Mouse (Mus musculus) intestine, embryonic 16.5 days (tissue): Measurements from ENCODE around the gene H2-Q7. TPM values are rescaled to one million over a fixed set of nuclear protein-coding genes. Genes with fewer than 3 reads are reported as not detected.

ENCODE experiments used
- polyA plus RNA-seq: library from polyadenylated mRNA; unstranded; fragments of >200 nt; fragmentation: Nextera tagmentation; extraction: Ambion mirVana; gene quantifications from 2 replicates; pipeline ENCODE4 v1.2.1, GENCODE M21; 2015

Gene H2-Q7
- polyA plus RNA-seq, 1 experiment from 2014 or later = 7.3 TPM

Other genes with a start within 250 kb of the H2-Q7 start
- 4.4 and 4.7 TPM in 2 replicates for gene Ltb, start 244.7 kb upstream of the H2-Q7 start, polyA plus RNA-seq
- 0.18 and 0.23 TPM in 2 replicates for gene Tnf, start 237.1 kb upstream of the H2-Q7 start, polyA plus RNA-seq
- 0.99 and 1.2 TPM in 2 replicates for gene Lta, start 233.8 kb upstream of the H2-Q7 start, polyA plus RNA-seq
- gene Gm16181, start 218.3 kb upstream of the H2-Q7 start, polyA plus RNA-seq = 0.29 and 0.46 TPM in 2 replicates
- gene Atp6v1g2, start 205.5 kb upstream of the H2-Q7 start, polyA plus RNA-seq = 4.7 and 4.8 TPM in 2 replicates
- gene Nfkbil1, start 203.4 kb upstream of the H2-Q7 start, polyA plus RNA-seq = 8.9 and 9.2 TPM in 2 replicates
- gene Ddx39b, start 197.4 kb upstream of the H2-Q7 start, polyA plus RNA-seq = 325 and 376 TPM in 2 replicates
- gene H2-D1, start 176.4 kb upstream of the H2-Q7 start, polyA plus RNA-seq = 238 and 255 TPM in 2 replicates
- gene H2-Q1, start 118.8 kb upstream of the H2-Q7 start, polyA plus RNA-seq = 8.8 and 12.8 TPM in 2 replicates
- 136 and 184 TPM in 2 replicates for gene H2-Q2, start 96.9 kb upstream of the H2-Q7 start, polyA plus RNA-seq
- gene H2-Q4, start 59.5 kb upstream of the H2-Q7 start, polyA plus RNA-seq = 4.8 and 5.1 TPM in 2 replicates
- 2.0 and 2.2 TPM in 2 replicates for gene H2-Q6, start 14.3 kb upstream of the H2-Q7 start, polyA plus RNA-seq
- gene H2-Q10, start 30.9 kb downstream of the H2-Q7 start, polyA plus RNA-seq = 80.2 and 93.1 TPM in 2 replicates
- gene Pou5f1, start 66.9 kb downstream of the H2-Q7 start, polyA plus RNA-seq = not detected in 2 replicates
- 57.7 and 68.3 TPM in 2 replicates for gene Tcf19, start 77.7 kb downstream of the H2-Q7 start, polyA plus RNA-seq
- 12.5 and 15.7 TPM in 2 replicates for gene Cchcr1, start 77.9 kb downstream of the H2-Q7 start, polyA plus RNA-seq
- 0.66 and 0.81 TPM in 2 replicates for gene Psors1c2, start 94.0 kb downstream of the H2-Q7 start, polyA plus RNA-seq
- gene Cdsn, start 113.0 kb downstream of the H2-Q7 start, polyA plus RNA-seq = 0.10 TPM in 2 replicates
- not detected in 2 replicates for gene 2300002M23Rik, start 128.3 kb downstream of the H2-Q7 start, polyA plus RNA-seq
- gene Sfta2, start 162.4 kb downstream of the H2-Q7 start, polyA plus RNA-seq = 1.2 and 3.3 TPM in 2 replicates
- gene Gm9573, start 187.5 kb downstream of the H2-Q7 start, polyA plus RNA-seq = not detected in 2 replicates
- 0.20 and 0.21 TPM in 2 replicates for gene Mucl3, start 204.5 kb downstream of the H2-Q7 start, polyA plus RNA-seq
- gene Vars2, start 228.4 kb downstream of the H2-Q7 start, polyA plus RNA-seq = 19.3 and 22.8 TPM in 2 replicates
- 41.9 and 45.1 TPM in 2 replicates for gene Gtf2h4, start 234.6 kb downstream of the H2-Q7 start, polyA plus RNA-seq